Mouse (Mus musculus) CD4-positive, CD25-positive, alpha-beta regulatory T cell, adult 4 months (primary cell): Measurements from ENCODE around the gene Klhl32. TPM values are rescaled to one million over a fixed set of nuclear protein-coding genes. Genes with fewer than 3 reads are reported as not detected.

ENCODE experiments used
- ATAC-seq: one replicate; pipeline ENCODE4 v1.8.0; 2017
- polyA plus RNA-seq, 2 experiments: library from polyadenylated mRNA; unstranded; fragments of 100-300 nt; shearing (Covaris generic); gene quantifications; one replicate each; pipeline ENCODE4 v1.2.1; 2017

Gene Klhl32
- polyA plus RNA-seq, 2 experiments from 2014 or later = 0.10 to 0.27 TPM

- no peak for ATAC-seq
Measured at GRCm38 (mm10) chr4:24627871-24628270, 223.1 kb downstream of the Klhl32 start.

- ATAC-seq = no peak
Measured at GRCm38 (mm10) chr4:24626686-24627085, 224.2 kb downstream of the Klhl32 start.

GRCm38 (mm10) chr4:24625951-24626584, 224.9 kb downstream of the Klhl32 start:
- no peak for ATAC-seq

GRCm38 (mm10) chr4:24621422-24622187, 229.3 kb downstream of the Klhl32 start:
- ATAC-seq = no peak

GRCm38 (mm10) chr4:24620440-24620839, 230.5 kb downstream of the Klhl32 start:
- ATAC-seq = no peak

- no peak for ATAC-seq
Measured at GRCm38 (mm10) chr4:24620005-24620404, 230.9 kb downstream of the Klhl32 start.

- no peak for ATAC-seq
Measured at GRCm38 (mm10) chr4:24609564-24609963, 241.4 kb downstream of the Klhl32 start.

- no peak for ATAC-seq
Measured at GRCm38 (mm10) chr4:24609085-24609484, 241.8 kb downstream of the Klhl32 start.

GRCm38 (mm10) chr4:24601711-24602110, 249.2 kb downstream of the Klhl32 start:
- ATAC-seq = no peak

GRCm38 (mm10) chr4:24598637-24599036, 252.3 kb downstream of the Klhl32 start:
- ATAC-seq = no peak

GRCm38 (mm10) chr4:24596942-24597611, 253.8 kb downstream of the Klhl32 start:
- no peak for ATAC-seq

- no peak for ATAC-seq
Measured at GRCm38 (mm10) chr4:24594824-24595223, 256.1 kb downstream of the Klhl32 start.

- ATAC-seq = no peak
Measured at GRCm38 (mm10) chr4:24583997-24584396, 266.9 kb downstream of the Klhl32 start.

GRCm38 (mm10) chr4:24582295-24582694, 268.6 kb downstream of the Klhl32 start:
- no peak for ATAC-seq

GRCm38 (mm10) chr4:24577594-24577993, 273.3 kb downstream of the Klhl32 start:
- ATAC-seq = no peak

GRCm38 (mm10) chr4:24574276-24574675, 276.6 kb downstream of the Klhl32 start:
- peak; percentile 88 for ATAC-seq

- ATAC-seq = peak; percentile 84
Measured at GRCm38 (mm10) chr4:24568989-24569556, 281.9 kb downstream of the Klhl32 start.

GRCm38 (mm10) chr4:24568026-24568425, 282.9 kb downstream of the Klhl32 start:
- ATAC-seq = no peak

Other genes with a start within 250 kb of the Klhl32 start
- gene Ndufaf4, start 47.0 kb upstream of the Klhl32 start, polyA plus RNA-seq = 10 to 100 TPM; 23.6 to 28.9 TPM
- gene Gpr63, start 115.3 kb upstream of the Klhl32 start, polyA plus RNA-seq = not detected